Mouse (Mus musculus): Measurements from ENCODE around the gene Fcrl6. TPM values are rescaled to one million over a fixed set of nuclear protein-coding genes. Genes with fewer than 3 reads are reported as not detected.

The Fcrl6 gene
- polyA plus RNA-seq (2011; ENCODE audit: insufficient read depth, insufficient read length, low replicate concordance, missing spikeins) = not detected in 2 replicates

DNA sequence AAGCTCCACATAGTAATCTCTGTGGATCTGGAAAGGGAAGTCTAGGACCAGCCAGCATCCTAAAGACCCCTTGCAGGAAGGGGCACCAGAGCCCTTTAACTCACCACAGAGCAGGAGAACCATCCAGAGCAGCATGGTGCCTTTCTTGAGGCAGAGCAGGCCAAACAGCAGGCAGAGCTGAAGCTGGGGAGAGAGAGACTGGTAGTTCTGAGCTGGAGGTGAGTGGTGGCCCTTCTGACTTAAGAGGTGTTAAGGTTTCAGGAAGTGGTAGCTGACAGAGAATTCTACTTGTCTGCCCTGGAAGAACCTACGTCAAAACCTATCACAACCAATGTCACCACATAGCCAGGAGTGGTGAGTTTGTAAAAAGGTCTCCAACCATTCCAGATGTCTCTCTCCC, at the start of gene Fcrl6:
TSS of gene Fcrl6 (minus strand) at position 226 of the 400 bp plus-strand sequence.
- Histone ChIP-seq H3K4me3 (replicated peaks; ENCODE audit: control insufficient read depth, low read depth, low read length) (no peak within 1 kb of the TSS), H3K4me1 (ENCODE audit: control insufficient read depth, insufficient read depth, low read length) (no peaks in the 10 kb centered on the region), H3K27ac (ENCODE audit: control insufficient read depth, insufficient read depth, low read depth, low read length, poor library complexity) (no peak within 1 kb of the TSS)
- no peak for TF ChIP-seq POLR2A (IDR thresholded peaks at IDR 0.05; ENCODE audit: borderline replicate concordance, control insufficient read depth, low read depth, low read length)
- no peak for TF ChIP-seq CTCF (IDR thresholded peaks at IDR 0.05; ENCODE audit: control insufficient read depth, insufficient read depth, low read length)
- WGBS = 45% methylated on average over 1 of the region's 1 CpGs

DNA sequence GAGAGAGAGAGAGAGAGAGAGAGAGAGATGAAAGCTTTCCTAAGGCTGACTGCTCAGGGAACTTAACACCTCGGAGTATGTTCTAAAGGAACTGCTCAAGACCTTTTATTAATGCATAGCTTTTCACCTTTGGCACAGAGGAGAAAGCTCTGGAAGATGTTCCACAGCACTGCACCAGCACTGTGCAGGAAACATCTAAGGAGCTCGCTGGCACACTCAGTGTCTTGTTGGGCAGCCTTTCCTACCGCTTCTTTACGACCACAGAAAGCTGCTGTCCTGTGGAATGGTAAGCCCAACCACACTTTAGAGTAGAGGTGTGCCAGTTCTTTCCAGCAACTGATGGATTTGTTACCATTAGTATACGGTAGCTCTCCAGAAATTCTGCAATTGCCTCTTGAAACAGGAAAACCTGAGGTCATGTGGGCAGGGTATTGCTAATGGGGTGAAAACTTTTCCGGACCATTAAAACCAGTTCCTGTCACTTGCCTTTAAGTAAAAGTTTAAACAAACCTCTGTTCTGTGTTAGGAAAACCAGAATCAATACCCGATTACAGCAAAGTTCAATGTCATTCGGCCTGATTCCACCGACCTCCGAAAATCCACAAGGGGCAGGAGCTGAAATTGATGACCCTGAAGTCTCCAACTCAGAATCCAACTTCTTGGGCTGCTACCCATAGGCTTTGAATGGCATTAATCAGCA, 49.1 kb upstream of the Fcrl6 start:
- Histone ChIP-seq H3K27ac (ENCODE audit: control insufficient read depth, insufficient read depth, low read depth, low read length, poor library complexity) (no peak overlapping the region), H3K4me1 (ENCODE audit: control insufficient read depth, insufficient read depth, low read length) (no peaks in the 10 kb centered on the region; the same call in 1 of the 2 replicates), H3K4me3 (replicated peaks; ENCODE audit: control insufficient read depth, low read depth, low read length) (no peak overlapping the region)
- TF ChIP-seq CTCF (IDR thresholded peaks at IDR 0.05; ENCODE audit: control insufficient read depth, insufficient read depth, low read length) (no peak), POLR2A (IDR thresholded peaks at IDR 0.05; ENCODE audit: borderline replicate concordance, control insufficient read depth, low read depth, low read length) (no peak)
- 54% methylated on average over 10 of the region's 10 CpGs for WGBS

DNA sequence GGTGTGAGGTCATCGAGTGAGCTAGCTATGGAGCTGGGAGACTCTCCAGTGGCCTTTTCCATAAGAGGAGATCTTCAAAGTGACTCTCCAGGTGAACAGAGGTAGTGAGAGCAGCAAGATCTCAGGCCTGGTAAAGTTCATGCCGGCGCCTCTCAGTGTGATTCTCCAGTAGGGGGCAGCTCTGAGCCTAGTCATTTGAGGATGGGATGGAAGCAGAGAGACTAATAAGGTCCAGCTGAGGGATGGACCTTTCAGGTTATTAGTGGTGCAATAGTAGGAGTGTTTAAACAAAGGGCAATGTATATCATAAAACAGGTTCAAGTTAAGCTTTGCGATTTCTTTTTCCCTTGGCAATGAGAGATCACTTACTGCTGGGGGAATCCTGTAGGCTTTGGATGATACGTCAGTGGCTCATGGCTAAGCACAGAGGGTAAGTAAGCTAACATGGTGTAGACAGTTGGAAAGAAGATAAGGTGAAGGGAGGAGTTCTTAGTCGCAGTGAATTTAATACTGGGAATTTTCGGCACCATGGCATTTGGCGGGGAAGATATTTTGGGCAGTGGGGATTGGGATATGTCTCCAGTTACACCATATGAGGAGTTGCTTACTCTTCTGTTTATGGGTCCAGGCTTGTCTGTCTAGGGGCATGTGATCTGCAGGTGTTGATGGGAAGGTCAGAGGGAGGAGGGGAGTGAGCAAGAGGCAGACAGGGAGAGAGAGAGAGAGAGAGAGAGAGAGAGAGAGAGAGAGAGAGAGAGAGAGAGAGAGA, 48.4 kb upstream of the Fcrl6 start:
- H3K4me1 ChIP-seq (ENCODE audit: control insufficient read depth, insufficient read depth, low read length) = no peaks in the 10 kb centered on the region; the same call in 1 of the 2 replicates
- no peak overlapping the region for H3K27ac ChIP-seq (ENCODE audit: control insufficient read depth, insufficient read depth, low read depth, low read length, poor library complexity)
- peak; percentile 31; the same call in 1 of the 2 replicates for TF ChIP-seq CTCF (IDR thresholded peaks at IDR 0.05; ENCODE audit: control insufficient read depth, insufficient read depth, low read length)
- no peak for TF ChIP-seq POLR2A (IDR thresholded peaks at IDR 0.05; ENCODE audit: borderline replicate concordance, control insufficient read depth, low read depth, low read length)
- WGBS = 68% methylated on average over 8 of the region's 8 CpGs
- H3K4me3 ChIP-seq (replicated peaks; ENCODE audit: control insufficient read depth, low read depth, low read length) = no peak overlapping the region

DNA sequence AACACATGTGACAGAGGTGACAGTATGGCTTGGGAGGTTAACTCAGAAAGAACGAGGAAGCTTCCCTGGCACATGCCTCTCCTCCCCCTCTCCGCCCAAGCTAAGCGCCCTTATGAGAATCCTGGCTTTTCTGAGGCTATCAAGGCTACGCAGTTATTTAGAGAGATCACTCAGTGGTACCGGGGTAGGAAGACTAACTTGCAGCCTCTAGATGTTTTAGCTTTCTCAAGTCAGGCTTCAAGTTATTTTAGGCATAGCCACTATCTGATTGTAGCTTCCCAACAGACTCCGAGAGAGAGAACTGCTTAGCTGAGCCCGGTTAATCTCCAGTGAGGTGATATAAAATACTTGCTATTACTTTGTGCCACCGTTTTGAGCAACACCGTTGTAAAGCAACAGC, 47.0 kb upstream of the Fcrl6 start:
- H3K27ac ChIP-seq (ENCODE audit: control insufficient read depth, insufficient read depth, low read depth, low read length, poor library complexity) = no peak overlapping the region
- H3K4me3 ChIP-seq (replicated peaks; ENCODE audit: control insufficient read depth, low read depth, low read length) = no peak overlapping the region
- TF ChIP-seq POLR2A (IDR thresholded peaks at IDR 0.05; ENCODE audit: borderline replicate concordance, control insufficient read depth, low read depth, low read length) (no peak), CTCF (IDR thresholded peaks at IDR 0.05; ENCODE audit: control insufficient read depth, insufficient read depth, low read length) (no peak)
- no peaks in the 10 kb centered on the region; the same call in 1 of the 2 replicates for H3K4me1 ChIP-seq (ENCODE audit: control insufficient read depth, insufficient read depth, low read length)
- 65% methylated on average over 9 of the region's 9 CpGs for WGBS

DNA sequence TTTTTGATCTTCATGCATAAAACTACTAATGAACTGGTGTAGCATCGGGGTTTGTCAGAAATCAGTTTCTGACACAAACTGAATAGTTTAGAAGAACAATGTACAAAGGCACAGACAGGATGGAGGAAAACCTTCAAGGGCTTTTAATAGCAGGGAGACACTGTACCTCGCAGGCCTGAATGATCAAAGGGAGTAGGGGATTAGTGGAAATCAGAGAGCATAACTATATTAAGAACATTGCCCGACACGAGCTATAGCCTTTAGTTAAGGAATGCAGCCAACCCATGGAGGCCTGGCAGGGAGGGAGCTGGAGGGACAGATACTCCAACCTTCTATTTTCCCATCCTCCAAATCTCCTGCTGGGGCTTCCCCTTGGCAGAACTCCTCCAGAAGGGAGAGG, 44.9 kb upstream of the Fcrl6 start:
- TF ChIP-seq CTCF (IDR thresholded peaks at IDR 0.05; ENCODE audit: control insufficient read depth, insufficient read depth, low read length) = no peak
- no peak for TF ChIP-seq POLR2A (IDR thresholded peaks at IDR 0.05; ENCODE audit: borderline replicate concordance, control insufficient read depth, low read depth, low read length)
- 72% methylated on average over 4 of the region's 4 CpGs for WGBS
- H3K27ac ChIP-seq (ENCODE audit: control insufficient read depth, insufficient read depth, low read depth, low read length, poor library complexity) = no peak overlapping the region
- H3K4me3 ChIP-seq (replicated peaks; ENCODE audit: control insufficient read depth, low read depth, low read length) = no peak overlapping the region
- no peaks in the 10 kb centered on the region; the same call in 1 of the 2 replicates for H3K4me1 ChIP-seq (ENCODE audit: control insufficient read depth, insufficient read depth, low read length)

DNA sequence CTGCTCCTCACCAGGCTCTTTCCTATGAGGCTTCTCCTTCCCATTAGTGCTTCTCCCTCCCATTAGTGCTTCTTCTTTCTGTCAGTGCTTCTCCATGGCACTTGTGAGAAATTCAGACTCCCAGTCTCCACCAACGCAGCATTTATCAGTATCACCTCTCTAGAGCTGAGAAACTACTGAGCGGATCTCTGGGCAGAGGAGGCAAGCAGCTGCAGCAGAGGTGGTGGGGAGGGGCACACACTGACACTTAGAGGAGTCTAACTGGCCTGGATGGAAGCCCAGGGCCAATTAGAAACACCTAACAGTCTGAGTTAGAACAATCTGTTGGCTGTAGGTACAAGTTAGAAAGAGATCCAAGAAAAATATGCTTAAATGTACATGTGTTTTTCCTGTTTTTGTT, 36.4 kb upstream of the Fcrl6 start:
- no peak overlapping the region for H3K4me3 ChIP-seq (replicated peaks; ENCODE audit: control insufficient read depth, low read depth, low read length)
- H3K27ac ChIP-seq (ENCODE audit: control insufficient read depth, insufficient read depth, low read depth, low read length, poor library complexity) = no peak overlapping the region
- TF ChIP-seq CTCF (IDR thresholded peaks at IDR 0.05; ENCODE audit: control insufficient read depth, insufficient read depth, low read length) (no peak), POLR2A (IDR thresholded peaks at IDR 0.05; ENCODE audit: borderline replicate concordance, control insufficient read depth, low read depth, low read length) (no peak)
- WGBS = 70% methylated on average over 2 of the region's 2 CpGs
- no peaks in the 10 kb centered on the region; the same call in 1 of the 2 replicates for H3K4me1 ChIP-seq (ENCODE audit: control insufficient read depth, insufficient read depth, low read length)

DNA sequence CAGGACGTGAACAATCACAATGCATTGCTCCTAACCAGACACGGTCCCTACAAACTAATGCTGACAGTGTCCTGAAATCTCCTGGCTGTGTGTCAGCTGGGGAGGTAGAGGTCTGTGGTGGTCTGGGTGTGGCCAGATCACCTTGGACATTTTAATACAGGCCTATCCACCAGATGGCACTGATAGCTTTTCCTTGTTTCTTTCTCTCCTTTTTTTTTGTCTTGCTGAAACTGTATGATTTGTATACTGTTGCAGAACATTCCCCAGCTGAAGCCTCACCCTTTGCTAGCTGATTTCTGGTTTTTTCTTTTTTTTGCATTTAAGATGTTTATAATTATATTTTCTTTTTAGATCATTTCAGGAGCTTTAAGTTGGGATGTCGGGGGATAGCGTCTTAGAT, 35.5 kb upstream of the Fcrl6 start:
- 77% methylated on average over 4 of the region's 4 CpGs for WGBS
- no peaks in the 10 kb centered on the region; the same call in 1 of the 2 replicates for H3K4me1 ChIP-seq (ENCODE audit: control insufficient read depth, insufficient read depth, low read length)
- no peak for TF ChIP-seq CTCF (IDR thresholded peaks at IDR 0.05; ENCODE audit: control insufficient read depth, insufficient read depth, low read length)
- TF ChIP-seq POLR2A (IDR thresholded peaks at IDR 0.05; ENCODE audit: borderline replicate concordance, control insufficient read depth, low read depth, low read length) = no peak
- no peak overlapping the region for H3K27ac ChIP-seq (ENCODE audit: control insufficient read depth, insufficient read depth, low read depth, low read length, poor library complexity)
- H3K4me3 ChIP-seq (replicated peaks; ENCODE audit: control insufficient read depth, low read depth, low read length) = no peak overlapping the region

DNA sequence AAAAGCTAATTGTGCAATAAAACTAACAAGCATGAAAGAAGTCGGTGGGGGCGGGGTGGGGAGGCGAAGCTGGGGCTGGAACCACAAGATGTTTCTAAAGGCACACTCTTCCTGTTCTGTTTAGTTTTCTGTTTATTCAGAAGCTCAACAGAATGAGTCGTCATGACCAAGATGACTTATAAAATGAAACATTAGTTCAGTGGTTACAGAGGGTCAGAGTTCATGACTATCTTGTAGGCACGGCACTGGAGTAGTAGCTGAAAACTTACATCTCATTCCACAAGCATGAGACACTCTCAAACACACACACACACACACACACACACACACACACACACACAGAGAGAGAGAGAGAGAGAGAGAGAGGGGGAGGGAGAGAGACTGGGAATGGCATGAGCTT, 33.9 kb upstream of the Fcrl6 start:
- no peak overlapping the region for H3K27ac ChIP-seq (ENCODE audit: control insufficient read depth, insufficient read depth, low read depth, low read length, poor library complexity)
- no peaks in the 10 kb centered on the region; the same call in 1 of the 2 replicates for H3K4me1 ChIP-seq (ENCODE audit: control insufficient read depth, insufficient read depth, low read length)
- TF ChIP-seq POLR2A (IDR thresholded peaks at IDR 0.05; ENCODE audit: borderline replicate concordance, control insufficient read depth, low read depth, low read length) = no peak
- no peak for TF ChIP-seq CTCF (IDR thresholded peaks at IDR 0.05; ENCODE audit: control insufficient read depth, insufficient read depth, low read length)
- 18% methylated on average over 5 of the region's 5 CpGs for WGBS
- no peak overlapping the region for H3K4me3 ChIP-seq (replicated peaks; ENCODE audit: control insufficient read depth, low read depth, low read length)

Measured in bone marrow, adult 2 months (tissue).